Comparison of ENCODE assay signal across 8 mouse cellular contexts in genomic region chr11:74589401-74590238, GRCm38 (mm10). TPM values are rescaled to one million over a fixed set of nuclear protein-coding genes. Genes with fewer than 3 reads are reported as not detected.
A peak's percentile ranks its signal among the peaks of the same experiment; 100 is the strongest.
DNase-seq lines count a peak whose midpoint lies in the region; ATAC-seq and TF ChIP-seq lines count a peak whose summit lies in the region.

No protein-coding gene starts in this region.

- no peaks in the 10 kb centered on the region for H3K9me3 ChIP-seq in lung, embryonic 16.5 days (ENCODE audit: control insufficient read depth, low read length)
- H3K9me3 ChIP-seq in forebrain, embryonic 10.5 days = no peaks in the 10 kb centered on the region
- H3K9me3 ChIP-seq in neural tube, embryonic 14.5 days (ENCODE audit: control insufficient read depth, low read length) = no peaks in the 10 kb centered on the region

- no peak for ATAC-seq in lung, embryonic 16.5 days (ENCODE audit: low read depth)
- ATAC-seq in neural tube, embryonic 14.5 days (ENCODE audit: low read depth) = peak; percentile 93
- ATAC-seq in megakaryocyte progenitor cell, adult 5-6 weeks (replicated peaks; ENCODE audit: poor library complexity) = no peak

- no peak for TF ChIP-seq CTCF in left cerebral cortex, adult 2 months (IDR thresholded peaks at IDR 0.05)

- H3K9ac ChIP-seq in lung, embryonic 16.5 days (ENCODE audit: low read length) = no peak overlapping the region
- H3K9ac ChIP-seq in neural tube, embryonic 14.5 days (replicated peaks; ENCODE audit: low read depth, low read length) = peak overlapping the region; percentile 84

- peak overlapping the region; percentile 56 for H3K4me2 ChIP-seq in lung, embryonic 16.5 days (ENCODE audit: low read depth, low read length)
- H3K4me2 ChIP-seq in neural tube, embryonic 14.5 days (ENCODE audit: low read depth, low read length) = peak overlapping the region; percentile 60

- peak overlapping the region; percentile 34 for H3K4me3 ChIP-seq in lung, embryonic 16.5 days (ENCODE audit: low read length)
- peak overlapping the region; percentile 58 for H3K4me3 ChIP-seq in forebrain, embryonic 10.5 days
- peak overlapping the region; percentile 63 for H3K4me3 ChIP-seq in left cerebral cortex, adult 2 months
- peak overlapping the region; percentile 50 for H3K4me3 ChIP-seq in neural tube, embryonic 14.5 days (ENCODE audit: low read depth, low read length)

- no peak for DNase-seq in lung, postnatal 25 days (ENCODE audit: low spot score)
- DNase-seq in forebrain, embryonic 10.5 days (ENCODE audit: extremely low spot score, low spot score) = no peak
- peak; percentile 65 to 73 for DNase-seq in left cerebral cortex, adult 2 months (ENCODE audit: extremely low spot score in 1 of 2, low spot score in 2 of 2)
- DNase-seq in embryo, embryonic 10.5 days (ENCODE audit: low spot score) = no peak
- DNase-seq in thymus, adult 18-20 months = no peak

- peaks cover 39% of the 10 kb centered on the region for H3K27me3 ChIP-seq in lung, embryonic 16.5 days (ENCODE audit: control insufficient read depth, insufficient read depth, low read depth, low read length)
- peaks cover 69% of the 10 kb centered on the region for H3K27me3 ChIP-seq in forebrain, embryonic 10.5 days (ENCODE audit: poor library complexity, severe bottlenecking)
- peaks cover 8% of the 10 kb centered on the region; the same call in 1 of the 2 replicates for H3K27me3 ChIP-seq in neural tube, embryonic 14.5 days (ENCODE audit: control insufficient read depth, insufficient read depth, low read length)

- intact Hi-C loops in left cerebral cortex, adult 2 months (cut with DNase I) = no loop called here

- H3K27ac ChIP-seq in lung, embryonic 16.5 days (ENCODE audit: low read length) = no peak overlapping the region
- no peak overlapping the region for H3K27ac ChIP-seq in forebrain, embryonic 10.5 days
- peak overlapping the region; percentile 90 for H3K27ac ChIP-seq in left cerebral cortex, adult 2 months
- peak overlapping the region; percentile 78 for H3K27ac ChIP-seq in neural tube, embryonic 14.5 days (ENCODE audit: low read depth, low read length)

- H3K36me3 ChIP-seq in lung, embryonic 16.5 days (ENCODE audit: control insufficient read depth, insufficient read depth, low read length) = no peaks in the 10 kb centered on the region
- no peaks in the 10 kb centered on the region for H3K36me3 ChIP-seq in forebrain, embryonic 10.5 days (replicated peaks)
- no peaks in the 10 kb centered on the region for H3K36me3 ChIP-seq in neural tube, embryonic 14.5 days (ENCODE audit: control insufficient read depth, insufficient read depth, low read length)

- WGBS in lung, embryonic 16.5 days = 3% methylated on average over 63 of the region's 66 CpGs
- 3% methylated on average over 66 of the region's 66 CpGs for WGBS in forebrain, embryonic 10.5 days
- 2% methylated on average over 66 of the region's 66 CpGs for WGBS in neural tube, embryonic 14.5 days

- H3K4me1 ChIP-seq in lung, embryonic 16.5 days (replicated peaks; ENCODE audit: control insufficient read depth, insufficient read depth, low read length) = peaks cover 6% of the 10 kb centered on the region; the same call in 1 of the 2 replicates
- peaks cover 13% of the 10 kb centered on the region for H3K4me1 ChIP-seq in forebrain, embryonic 10.5 days
- H3K4me1 ChIP-seq in neural tube, embryonic 14.5 days (ENCODE audit: control insufficient read depth, insufficient read depth, low read length) = peaks cover 4% of the 10 kb centered on the region; the same call in 1 of the 2 replicates

RNA-seq across cellular contexts. Expression of gene Rap1gap2, which starts 21.1 kb away (rescaled TPM):
- 1.2 and 1.5 TPM in 2 replicates for polyA plus RNA-seq in lung, embryonic 16.5 days (2015; fragmentation: Nextera tagmentation; extraction: Ambion mirVana)
- 0.66 and 0.75 TPM in 2 replicates for polyA plus RNA-seq in forebrain, embryonic 10.5 days (2016; fragmentation: Nextera tagmentation; extraction: Ambion mirVana)
- 100 to 1,000 TPM; 186 to 188 TPM for total RNA-seq in left cerebral cortex, adult 2 months (2021)
- polyA plus RNA-seq in neural tube, embryonic 14.5 days (2014; fragmentation: Nextera tagmentation; extraction: Ambion mirVana) = 9.9 and 12.7 TPM in 2 replicates
- total RNA-seq in megakaryocyte progenitor cell, adult 5-6 weeks (2015) = 1.1 and 1.4 TPM in 2 replicates
- 1.3 TPM in 2 replicates for total RNA-seq in megakaryocyte progenitor cell, adult 5-6 weeks (2017)

RNA-seq across cellular contexts. Expression of gene Ccdc92b, which starts 29.8 kb away (rescaled TPM):
- polyA plus RNA-seq in lung, embryonic 16.5 days (2015; fragmentation: Nextera tagmentation; extraction: Ambion mirVana) = 0.33 and 0.53 TPM in 2 replicates
- polyA plus RNA-seq in forebrain, embryonic 10.5 days (2016; fragmentation: Nextera tagmentation; extraction: Ambion mirVana) = 0.41 and 0.72 TPM in 2 replicates
- total RNA-seq in left cerebral cortex, adult 2 months (2021) = 10 to 100 TPM; 29.8 to 31.7 TPM
- polyA plus RNA-seq in neural tube, embryonic 14.5 days (2014; fragmentation: Nextera tagmentation; extraction: Ambion mirVana) = 3.2 and 4.1 TPM in 2 replicates
- total RNA-seq in megakaryocyte progenitor cell, adult 5-6 weeks (2015) = 0.05 TPM in 1 of 2 replicates, not detected in the other
- total RNA-seq in megakaryocyte progenitor cell, adult 5-6 weeks (2017) = 0.10 TPM in 1 of 2 replicates, not detected in the other

RNA-seq across cellular contexts. Expression of gene Cluh, which starts 59.7 kb away (rescaled TPM):
- 17.7 and 18.9 TPM in 2 replicates for polyA plus RNA-seq in lung, embryonic 16.5 days (2015; fragmentation: Nextera tagmentation; extraction: Ambion mirVana)
- polyA plus RNA-seq in forebrain, embryonic 10.5 days (2016; fragmentation: Nextera tagmentation; extraction: Ambion mirVana) = 29.0 and 31.2 TPM in 2 replicates
- 10 to 100 TPM; 64.1 to 65.9 TPM for total RNA-seq in left cerebral cortex, adult 2 months (2021)
- polyA plus RNA-seq in neural tube, embryonic 14.5 days (2014; fragmentation: Nextera tagmentation; extraction: Ambion mirVana) = 15.9 and 17.7 TPM in 2 replicates
- total RNA-seq in megakaryocyte progenitor cell, adult 5-6 weeks (2015) = 35.5 and 40.7 TPM in 2 replicates
- total RNA-seq in megakaryocyte progenitor cell, adult 5-6 weeks (2017) = 36.4 and 38.3 TPM in 2 replicates

Comparison
In these comparisons a context has a peak if more than half of its experiments do, and no peak if none do; other contexts are left out.
1. H3K27ac ChIP-seq: peak in left cerebral cortex, adult 2 months (single experiment) and neural tube, embryonic 14.5 days (single experiment); none in lung, embryonic 16.5 days (single experiment) and forebrain, embryonic 10.5 days (single experiment).
2. DNase-seq: peak in left cerebral cortex, adult 2 months (2 of 2); none in lung, postnatal 25 days (single experiment), forebrain, embryonic 10.5 days (single experiment), embryo, embryonic 10.5 days (single experiment) and thymus, adult 18-20 months (0 of 2).
3. Peak in every context shown above with its lines, with median percentiles within 50 percentile points of each other: H3K4me3 ChIP-seq.